Mouse (Mus musculus): ENCODE measurements around the gene Slf1. TPM values are rescaled to one million over a fixed set of nuclear protein-coding genes. Genes with fewer than 3 reads are reported as not detected.

The Slf1 gene
- polyA plus RNA-seq, 1 experiment from 2014 or later, result 32.3 TPM

Other genes starting within 250 kb of the Slf1 start
- gene 2210408I21Rik, start 67 bp upstream of the Slf1 start, polyA plus RNA-seq (2015; fragmentation: Nextera tagmentation; extraction: Ambion mirVana), result 8.6 and 9.8 TPM in 2 replicates